In genomic region chrX:50675356-50675755, GRCm38 (mm10) we compare ENCODE assay signal across 7 mouse cellular contexts.
DNase-seq lines count a peak whose midpoint lies in the region.

No protein-coding gene starts in this region.

- DNase-seq in kidney, postnatal 14 days: peak; percentile 1
- DNase-seq in kidney, postnatal 25 days: no peak
- DNase-seq in CD8-positive naive resting alpha-beta T cell, adult 2 months (ENCODE audit: low read depth in 2 of 2, low spot score in 2 of 2): peak; percentile 4 to 17
- peak; percentile 7 for DNase-seq in T-cell, adult 2 months (ENCODE audit: low spot score)
- peak; percentile 26 for DNase-seq in lung, postnatal 25 days (ENCODE audit: low spot score)
- no peak for DNase-seq in urinary bladder, postnatal 36 days (ENCODE audit: low spot score in 2 of 2)
- DNase-seq in right cerebral cortex, postnatal 25 days: no peak

Comparison
In these comparisons a context has a peak if more than half of its experiments do, and no peak if none do; other contexts are left out.
1. DNase-seq: peak in kidney, postnatal 14 days (single experiment), CD8-positive naive resting alpha-beta T cell, adult 2 months (2 of 2), T-cell, adult 2 months (single experiment) and lung, postnatal 25 days (single experiment); none in kidney, postnatal 25 days (0 of 2), urinary bladder, postnatal 36 days (0 of 2) and right cerebral cortex, postnatal 25 days (single experiment).